Mouse (Mus musculus) stomach, postnatal 0 days (tissue): ENCODE measurements around the gene Srpr. TPM values are rescaled to one million over a fixed set of nuclear protein-coding genes. Genes with fewer than 3 reads are reported as not detected.

Experiments
- ATAC-seq: fragments of 200-750 bp; cut with Nextera tagmentation; 2 replicates; pipeline ENCODE4 v1.8.0; 2017; ENCODE audit not compliant: low FRiP score, low TSS enrichment
- DNase-seq: peaks from one replicate; pipeline ENCODE4 v3.0.0-alpha.2; 2016; ENCODE audit warnings: low spot score
- H3K27ac ChIP-seq: fragments of 300-500 bp; sonication (generic); replicated peaks from 2 replicates; pipeline ENCODE4 v1.5.1; 2014; ENCODE audit warnings: mild to moderate bottlenecking, control low read depth
- H3K27me3 ChIP-seq: fragments of 300-500 bp; sonication (generic); 2 replicates; pipeline ENCODE4 v1.6.1; 2014; ENCODE audit warnings: low read length; ENCODE audit not compliant: control insufficient read depth, insufficient read depth
- H3K36me3 ChIP-seq: fragments of 300-500 bp; sonication (generic); 2 replicates; pipeline ENCODE4 v1.6.1; 2014; ENCODE audit warnings: low read length, mixed read lengths; ENCODE audit not compliant: control insufficient read depth, insufficient read depth
- H3K4me1 ChIP-seq: fragments of 300-500 bp; sonication (generic); replicated peaks from 2 replicates; pipeline ENCODE4 v1.6.1; 2014; ENCODE audit warnings: antibody characterized with exemption; ENCODE audit not compliant: control insufficient read depth, insufficient read depth
- H3K4me2 ChIP-seq: fragments of 300-500 bp; sonication (generic); replicated peaks from 2 replicates; pipeline ENCODE4 v1.6.1; 2014; ENCODE audit warnings: low read depth, mild to moderate bottlenecking, control low read depth, moderate library complexity
- H3K4me3 ChIP-seq: fragments of 300-500 bp; sonication (generic); 2 replicates; pipeline ENCODE4 v1.5.1; 2014; ENCODE audit warnings: low read depth, low read length, control low read depth
- H3K9ac ChIP-seq: fragments of 300-500 bp; sonication (generic); 2 replicates; pipeline ENCODE4 v1.6.1; 2014; ENCODE audit warnings: mild to moderate bottlenecking, low read length, control low read depth, mixed read lengths
- H3K9me3 ChIP-seq: fragments of 300-500 bp; sonication (generic); 2 replicates; pipeline ENCODE4 v1.6.1; 2016; ENCODE audit warnings: low read length; ENCODE audit not compliant: control insufficient read depth
- CTCF ChIP-seq: IDR thresholded peaks from 2 replicates; pipeline ENCODE4 v1.5.1; 2016; ENCODE audit warnings: antibody characterized with exemption, low read depth, mild to moderate bottlenecking, moderate library complexity
- EP300 ChIP-seq: optimal IDR thresholded peaks from 2 replicates; pipeline ENCODE3; 2016; ENCODE audit warnings: antibody characterized with exemption
- WGBS: fragments of 180-500 bp; shearing (Covaris S2); extraction: QIAGEN DNeasy Blood & Tissue Kit; methylation state at CpG from one replicate; pipeline ENCODE4 v1.1.7; 2014; 5-methylcytosine and 5-hydroxymethylcytosine counted together
- polyA plus RNA-seq: library from polyadenylated mRNA; unstranded; fragments of >200 nt; fragmentation: Nextera tagmentation; extraction: Ambion mirVana; gene quantifications from 2 replicates; pipeline ENCODE4 v1.2.1, GENCODE M21; 2015

The Srpr gene
- polyA plus RNA-seq, 1 experiment from 2014 or later = 129 TPM

DNA sequence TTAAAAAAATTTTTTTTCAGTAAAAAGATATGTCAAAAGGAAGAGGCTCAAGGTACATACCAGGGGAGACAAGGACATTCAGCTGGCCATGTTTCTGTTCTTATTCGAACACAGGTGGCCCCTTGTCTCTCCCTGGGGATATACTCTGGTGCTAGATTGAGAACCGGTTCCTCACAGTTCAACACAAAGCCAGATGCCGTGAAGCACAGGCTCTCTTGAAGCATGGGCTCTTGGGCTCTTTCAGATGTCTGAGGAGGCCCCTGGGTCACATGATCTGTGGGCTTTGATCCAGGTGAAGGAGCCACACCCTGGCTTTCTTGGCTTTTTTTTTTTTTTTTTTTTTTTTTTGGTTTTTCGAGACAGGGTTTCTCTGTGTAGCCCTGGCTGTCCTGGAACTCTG is 13.5 kb upstream of the Srpr start:
- Histone ChIP-seq H3K9me3 (no peaks in the 10 kb centered on the region), H3K4me2 (no peak overlapping the region), H3K27ac (no peak overlapping the region), H3K27me3 (no peaks in the 10 kb centered on the region), H3K4me1 (no peaks in the 10 kb centered on the region), H3K9ac (no peak overlapping the region), H3K4me3 (no peak overlapping the region), H3K36me3 (peaks cover 17% of the 10 kb centered on the region)
- DNase-seq (peak; percentile 43), ATAC-seq (no peak)
- 52% methylated on average over 4 of the region's 4 CpGs for WGBS
- TF ChIP-seq EP300 (no peak), CTCF (no peak)

DNA sequence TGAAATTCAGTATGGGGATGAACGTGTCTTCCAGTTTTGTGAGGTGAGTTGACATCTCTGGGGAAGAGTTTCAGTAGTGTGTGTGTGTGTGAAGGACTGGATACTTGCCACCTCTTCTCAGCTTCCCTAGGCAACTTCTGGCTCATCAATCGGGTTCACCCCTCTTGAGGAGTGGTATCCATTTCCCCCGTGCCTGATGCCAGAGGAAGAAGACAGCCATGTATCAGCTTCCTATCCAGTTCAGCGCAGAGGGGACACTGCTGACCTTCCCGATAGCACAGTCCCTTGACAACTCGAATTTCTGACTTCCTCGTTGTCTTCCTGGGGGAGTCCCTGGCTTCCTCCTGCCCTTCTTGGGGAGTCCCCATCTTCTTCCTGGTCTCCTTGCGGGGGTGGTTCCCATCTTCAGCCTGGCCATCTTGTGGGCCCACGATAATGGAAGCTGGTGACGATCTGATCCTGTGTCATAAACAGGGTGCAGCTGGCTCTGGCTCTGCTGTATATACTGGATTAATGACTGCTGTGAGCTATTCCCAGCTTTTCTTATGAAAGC is 12.5 kb upstream of the Srpr start:
- H3K9ac ChIP-seq = no peak overlapping the region
- ATAC-seq (no peak), DNase-seq (no peak)
- H3K27me3 ChIP-seq = no peaks in the 10 kb centered on the region
- no peak overlapping the region for H3K27ac ChIP-seq
- 81% methylated on average over 10 of the region's 10 CpGs for WGBS
- no peak for TF ChIP-seq CTCF
- TF ChIP-seq EP300 = no peak
- H3K4me3 ChIP-seq = no peak overlapping the region
- H3K9me3 ChIP-seq = no peaks in the 10 kb centered on the region
- H3K4me1 ChIP-seq = no peaks in the 10 kb centered on the region
- H3K36me3 ChIP-seq = peaks cover 17% of the 10 kb centered on the region
- H3K4me2 ChIP-seq = no peak overlapping the region

DNA sequence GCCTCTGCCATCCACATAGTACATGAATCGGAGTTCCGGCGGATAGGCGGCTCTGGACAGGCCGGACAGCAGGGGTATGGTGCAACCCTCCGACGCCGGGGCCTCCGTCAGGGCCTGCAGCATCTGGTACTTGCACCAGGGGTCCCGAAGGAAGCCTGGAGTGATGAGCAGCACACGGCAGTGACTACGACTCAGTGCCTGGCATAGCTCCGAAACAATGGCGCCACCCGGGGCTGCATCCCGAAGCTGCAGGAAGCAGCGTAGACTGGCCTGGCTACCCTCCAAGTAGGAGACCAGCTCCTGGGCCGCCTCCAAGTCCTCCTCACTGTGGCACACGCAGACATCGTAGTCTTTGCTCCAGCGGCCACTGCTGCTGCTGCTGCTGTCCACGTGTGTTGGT is 11.3 kb upstream of the Srpr start:
- H3K27ac ChIP-seq = no peak overlapping the region
- no peak for TF ChIP-seq EP300
- TF ChIP-seq CTCF = no peak; the same call in 1 of the 2 replicates
- H3K9ac ChIP-seq = no peak overlapping the region
- no peaks in the 10 kb centered on the region for H3K27me3 ChIP-seq
- no peak overlapping the region for H3K4me3 ChIP-seq
- H3K36me3 ChIP-seq = peaks cover 17% of the 10 kb centered on the region
- H3K4me2 ChIP-seq = no peak overlapping the region
- no peaks in the 10 kb centered on the region for H3K4me1 ChIP-seq
- DNase-seq = peak; percentile 22
- WGBS = 76% methylated on average over 22 of the region's 22 CpGs
- no peaks in the 10 kb centered on the region for H3K9me3 ChIP-seq
- no peak for ATAC-seq

DNA sequence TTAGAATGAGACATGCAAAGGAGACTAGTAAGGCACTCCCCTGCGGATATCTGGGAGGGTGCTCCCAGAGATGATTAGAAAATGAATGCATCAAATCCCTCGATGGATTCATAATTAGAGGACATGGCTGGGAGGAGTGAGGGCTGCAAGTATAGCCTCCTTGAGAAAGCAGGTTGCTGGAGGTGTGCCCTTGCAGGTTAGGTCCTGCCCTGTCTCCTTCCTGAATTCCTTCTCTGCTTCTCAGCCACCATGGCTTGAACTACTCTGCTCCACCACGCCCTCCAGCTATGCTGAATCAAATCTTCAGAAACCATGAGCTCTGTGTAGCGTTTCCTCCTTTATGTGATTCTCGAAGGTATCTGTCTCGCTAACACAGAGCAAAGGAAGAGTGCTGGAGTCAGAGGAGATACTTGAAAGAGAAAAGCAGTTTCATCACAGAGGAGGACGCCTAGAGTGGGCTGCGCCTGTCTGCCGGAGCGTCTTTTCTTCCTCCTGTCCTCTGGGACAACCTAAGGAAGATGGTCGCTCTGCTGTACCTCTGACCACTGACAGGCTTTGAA is 6.9 kb upstream of the Srpr start:
- H3K27me3 ChIP-seq = no peaks in the 10 kb centered on the region
- TF ChIP-seq CTCF = no peak
- TF ChIP-seq EP300 = no peak
- no peak overlapping the region for H3K4me2 ChIP-seq
- H3K9ac ChIP-seq = no peak overlapping the region
- H3K36me3 ChIP-seq = peaks cover 15% of the 10 kb centered on the region
- no peaks in the 10 kb centered on the region for H3K4me1 ChIP-seq
- whole genome bisulfite sequencing = 72% methylated on average over 11 of the region's 11 CpGs
- DNase-seq (no peak), ATAC-seq (peak; percentile 64)
- no peak overlapping the region for H3K27ac ChIP-seq
- no peaks in the 10 kb centered on the region for H3K9me3 ChIP-seq
- no peak overlapping the region for H3K4me3 ChIP-seq

DNA sequence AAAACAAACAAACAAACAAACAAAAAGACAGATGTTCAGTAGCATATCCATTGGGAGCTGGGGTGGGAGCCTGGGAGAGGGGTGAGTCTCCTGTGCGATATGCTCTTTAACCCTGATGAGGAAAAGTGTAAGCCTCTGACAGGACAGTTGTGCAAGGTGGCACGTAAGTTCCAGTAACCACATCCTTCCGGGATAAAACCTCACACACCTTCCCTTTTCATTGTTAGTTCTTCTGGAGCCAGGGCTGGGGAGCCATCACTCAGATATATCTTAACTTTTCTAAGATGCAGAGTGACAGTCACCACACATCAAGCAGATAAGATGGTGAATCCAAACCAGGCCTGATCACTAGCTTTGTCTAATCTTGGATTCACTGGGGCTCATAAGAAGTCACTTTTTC is 5.9 kb upstream of the Srpr start:
- TF ChIP-seq EP300 (no peak), CTCF (no peak)
- no peak overlapping the region for H3K4me2 ChIP-seq
- no peak for DNase-seq
- no peaks in the 10 kb centered on the region for H3K9me3 ChIP-seq
- no peaks in the 10 kb centered on the region for H3K4me1 ChIP-seq
- peaks cover 8% of the 10 kb centered on the region for H3K36me3 ChIP-seq
- H3K9ac ChIP-seq = no peak overlapping the region
- H3K27ac ChIP-seq = no peak overlapping the region
- no peak overlapping the region for H3K4me3 ChIP-seq
- WGBS = 94% methylated on average over 3 of the region's 3 CpGs
- H3K27me3 ChIP-seq = no peaks in the 10 kb centered on the region
- no peak for ATAC-seq

DNA sequence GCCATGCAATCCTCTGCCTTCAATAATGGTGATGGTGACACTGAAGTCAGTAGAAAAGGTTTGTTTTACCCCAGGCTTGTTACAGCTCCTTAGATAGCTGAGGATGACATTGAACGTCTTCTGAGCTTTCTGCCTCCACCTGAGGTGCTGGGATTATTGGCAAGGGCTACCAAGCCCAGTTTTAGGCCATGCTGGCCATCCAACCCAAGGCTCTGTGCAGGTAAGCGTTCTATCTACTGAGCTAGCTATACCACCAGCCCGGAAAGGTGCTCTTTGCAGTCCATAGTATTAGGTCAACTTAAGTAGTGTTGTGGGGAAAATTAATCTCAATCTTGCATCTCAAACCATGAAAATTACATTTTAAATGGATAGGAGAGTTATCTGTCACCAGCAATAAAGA is 2.4 kb upstream of the Srpr start:
- WGBS = 94% methylated on average over 3 of the region's 3 CpGs
- no peak for TF ChIP-seq EP300
- TF ChIP-seq CTCF = no peak

More for the DNA sequence above, 2.4 kb upstream of the Srpr start:
- H3K9ac ChIP-seq = no peak overlapping the region
- H3K27me3 ChIP-seq = no peaks in the 10 kb centered on the region
- DNase-seq (no peak), ATAC-seq (no peak)
- no peak overlapping the region for H3K27ac ChIP-seq
- H3K4me2 ChIP-seq = no peak overlapping the region
- H3K4me3 ChIP-seq = no peak overlapping the region
- no peaks in the 10 kb centered on the region for H3K9me3 ChIP-seq
- no peaks in the 10 kb centered on the region for H3K4me1 ChIP-seq
- H3K36me3 ChIP-seq = no peaks in the 10 kb centered on the region
